Comparison of ENCODE assay signal across 22 mouse cellular contexts in the genomic region with DNA sequence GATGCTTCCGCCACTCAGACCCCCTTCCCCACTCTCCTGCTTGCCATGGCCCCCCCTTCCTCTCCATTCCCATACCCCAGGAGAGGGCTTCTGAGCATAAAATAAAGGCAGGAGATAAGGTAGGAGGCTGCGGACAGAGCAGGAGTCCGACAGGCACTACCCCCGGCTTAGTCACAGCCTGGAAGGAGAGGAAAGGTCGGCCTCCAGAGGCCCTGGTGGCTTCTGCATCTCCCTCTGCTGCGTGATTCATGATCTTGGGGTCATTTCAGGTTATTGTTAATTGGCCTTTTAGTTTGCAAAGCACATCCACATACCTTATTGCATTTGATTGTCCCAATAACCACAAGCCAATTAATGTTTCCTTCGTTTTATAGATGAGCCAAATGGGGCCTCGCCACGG.
"Had no signal": no experiment of that assay in that cellular context is flagged by ENCODE, and none has a peak within 500 bp of the region (broad histone marks: within the 10 kb centered on the region; RNA-seq: fewer than 3 reads in every experiment).

No protein-coding gene starts in this region.

- H3K4me2 ChIP-seq: kidney, embryonic 15.5 days; limb, embryonic 13.5 days; liver, embryonic 12.5 days; liver, embryonic 15.5 days; lung, embryonic 15.5 days; midbrain, embryonic 12.5 days; midbrain, embryonic 15.5 days; neural tube, embryonic 12.5 days; neural tube, embryonic 15.5 days had no signal

- H3K9ac ChIP-seq: kidney, embryonic 15.5 days; limb, embryonic 13.5 days; liver, embryonic 12.5 days; liver, embryonic 15.5 days; lung, embryonic 15.5 days; midbrain, embryonic 12.5 days; midbrain, embryonic 15.5 days; neural tube, embryonic 12.5 days; neural tube, embryonic 15.5 days had no signal

- H3K4me1 ChIP-seq: lung, embryonic 15.5 days; midbrain, embryonic 12.5 days; midbrain, embryonic 15.5 days; neural tube, embryonic 12.5 days; neural tube, embryonic 15.5 days had no signal

- DNase-seq: kidney, adult 8-10 months; kidney, postnatal 14 days; kidney, postnatal 4 days; layer of hippocampus, adult 9-11 months; liver; lung, adult 18-20 months; lung, postnatal 10 days; lung, postnatal 36 days; right cerebral cortex, adult 18-20 months; right cerebral cortex, postnatal 14 days; right cerebral cortex, postnatal 4 days; thymus, postnatal 25 days had no signal

- H3K4me3 ChIP-seq: kidney, embryonic 15.5 days; limb, embryonic 10.5 days; limb, embryonic 13.5 days; liver, embryonic 12.5 days; liver, embryonic 15.5 days; lung, embryonic 15.5 days; midbrain, embryonic 12.5 days; midbrain, embryonic 15.5 days; neural tube, embryonic 12.5 days; neural tube, embryonic 15.5 days had no signal

- H3K36me3 ChIP-seq: kidney, embryonic 15.5 days; limb, embryonic 10.5 days; limb, embryonic 13.5 days; liver, embryonic 12.5 days; liver, embryonic 15.5 days; lung, embryonic 15.5 days; midbrain, embryonic 12.5 days; midbrain, embryonic 15.5 days; neural tube, embryonic 12.5 days; neural tube, embryonic 15.5 days had no signal

- H3K27ac ChIP-seq: kidney, embryonic 15.5 days; limb, embryonic 10.5 days; limb, embryonic 13.5 days; liver, embryonic 12.5 days; liver, embryonic 15.5 days; lung, embryonic 15.5 days; midbrain, embryonic 12.5 days; midbrain, embryonic 15.5 days; neural tube, embryonic 12.5 days; neural tube, embryonic 15.5 days had no signal

- H3K9me3 ChIP-seq: kidney, embryonic 15.5 days; limb, embryonic 10.5 days; limb, embryonic 13.5 days; liver, embryonic 12.5 days; liver, embryonic 15.5 days; lung, embryonic 15.5 days; midbrain, embryonic 12.5 days; midbrain, embryonic 15.5 days; neural tube, embryonic 12.5 days; neural tube, embryonic 15.5 days had no signal

- ATAC-seq: liver, embryonic 12.5 days; midbrain, embryonic 15.5 days had no signal

- H3K27me3 ChIP-seq: liver, embryonic 12.5 days; liver, embryonic 15.5 days; lung, embryonic 15.5 days; midbrain, embryonic 12.5 days; midbrain, embryonic 15.5 days; neural tube, embryonic 12.5 days; neural tube, embryonic 15.5 days had no signal
